Mouse (Mus musculus) hindbrain, embryonic 16.5 days (tissue): ENCODE measurements around the gene Slc26a8. TPM values are rescaled to one million over a fixed set of nuclear protein-coding genes. Genes with fewer than 3 reads are reported as not detected.

Experiments used
- ATAC-seq: fragments of 200-750 bp; cut with Nextera tagmentation; 2 replicates; pipeline ENCODE4 v1.8.0; 2017; ENCODE audit warnings: moderate TSS enrichment, moderate library complexity
- H3K27ac ChIP-seq: fragments of 300-500 bp; sonication (generic); 2 replicates; pipeline ENCODE4 v1.5.1; 2014; ENCODE audit warnings: low read depth, mild to moderate bottlenecking, control low read depth, low read length, moderate library complexity
- H3K27me3 ChIP-seq: fragments of 300-500 bp; sonication (generic); replicated peaks from 2 replicates; pipeline ENCODE4 v1.6.1; 2014; ENCODE audit warnings: low read length; ENCODE audit not compliant: control insufficient read depth, insufficient read depth
- H3K36me3 ChIP-seq: fragments of 300-500 bp; sonication (generic); 2 replicates; pipeline ENCODE4 v1.6.1; 2014; ENCODE audit warnings: mild to moderate bottlenecking, low read length, moderate library complexity, mixed read lengths; ENCODE audit not compliant: control insufficient read depth, insufficient read depth
- H3K4me1 ChIP-seq: fragments of 300-500 bp; sonication (generic); 2 replicates; pipeline ENCODE4 v1.6.1; 2014; ENCODE audit warnings: low read depth, low read length; ENCODE audit not compliant: control insufficient read depth, insufficient read depth
- H3K4me2 ChIP-seq: fragments of 300-500 bp; sonication (generic); 2 replicates; pipeline ENCODE4 v1.6.1; 2014; ENCODE audit warnings: mild to moderate bottlenecking, low read length, control low read depth, moderate library complexity
- H3K4me3 ChIP-seq: fragments of 300-500 bp; sonication (generic); 2 replicates; pipeline ENCODE4 v1.5.1; 2014; ENCODE audit warnings: mild to moderate bottlenecking, low read length, control low read depth, moderate library complexity
- H3K9ac ChIP-seq: fragments of 300-500 bp; sonication (generic); 2 replicates; pipeline ENCODE4 v1.6.1; 2014; ENCODE audit warnings: low read depth, mild to moderate bottlenecking, control low read depth, low read length, moderate library complexity
- H3K9me3 ChIP-seq: fragments of 300-500 bp; sonication (generic); 2 replicates; pipeline ENCODE4 v1.6.1; 2014; ENCODE audit warnings: mild to moderate bottlenecking, low read length, moderate library complexity; ENCODE audit not compliant: control insufficient read depth
- WGBS: fragments of 180-500 bp; shearing (Covaris S2); extraction: QIAGEN DNeasy Blood & Tissue Kit; methylation state at CpG from one replicate; pipeline ENCODE4 v1.1.7; 2014; 5-methylcytosine and 5-hydroxymethylcytosine counted together
- polyA plus RNA-seq: library from polyadenylated mRNA; unstranded; fragments of >200 nt; fragmentation: Nextera tagmentation; extraction: Ambion mirVana; gene quantifications from 2 replicates; pipeline ENCODE4 v1.2.1, GENCODE M21; 2015

Gene Slc26a8
- polyA plus RNA-seq, 1 experiment from 2014 or later, result 1.4 TPM

GRCm38 (mm10) chr17:28714006-28714405, 24.0 kb upstream of the Slc26a8 start:
- H3K4me2 ChIP-seq, result no peak overlapping the region
- H3K36me3 ChIP-seq, result peaks cover 19% of the 10 kb centered on the region
- H3K4me3 ChIP-seq, result no peak overlapping the region
- H3K9me3 ChIP-seq, result no peaks in the 10 kb centered on the region
- no peaks in the 10 kb centered on the region for H3K27me3 ChIP-seq
- H3K9ac ChIP-seq, result no peak overlapping the region
- no peak overlapping the region for H3K27ac ChIP-seq
- no peaks in the 10 kb centered on the region for H3K4me1 ChIP-seq
- no peak for ATAC-seq
- WGBS, result 99% methylated on average over 3 of the region's 3 CpGs

GRCm38 (mm10) chr17:28712305-28712704, 22.3 kb upstream of the Slc26a8 start:
- Histone ChIP-seq H3K27me3 (no peaks in the 10 kb centered on the region), H3K4me3 (no peak overlapping the region), H3K36me3 (peaks cover 16% of the 10 kb centered on the region), H3K9me3 (no peaks in the 10 kb centered on the region), H3K9ac (no peak overlapping the region), H3K4me2 (no peak overlapping the region), H3K27ac (no peak overlapping the region), H3K4me1 (no peaks in the 10 kb centered on the region)
- no peak for ATAC-seq
- WGBS, result 89% methylated on average over 6 of the region's 6 CpGs

DNA sequence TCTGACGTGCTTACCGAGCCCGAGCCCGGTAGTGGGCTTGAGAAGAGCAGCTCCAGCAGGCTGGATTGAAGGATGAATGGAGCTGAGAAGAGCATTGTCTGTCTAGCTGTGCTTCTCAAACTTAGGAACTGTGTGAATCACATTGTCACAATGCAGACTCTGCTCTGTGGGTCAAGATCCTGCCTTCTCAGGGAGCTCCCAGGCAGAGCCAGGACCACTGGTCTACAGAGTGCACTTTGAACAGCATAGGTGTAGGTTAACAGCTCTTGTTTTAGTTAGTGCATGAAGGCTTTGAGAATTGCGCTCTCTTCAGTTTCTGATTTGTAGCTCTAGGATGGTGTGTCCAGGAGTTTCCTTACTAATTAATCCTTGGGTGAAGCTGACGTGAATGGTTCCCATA, 21.2 kb upstream of the Slc26a8 start:
- Histone ChIP-seq H3K9ac (no peak overlapping the region), H3K9me3 (no peaks in the 10 kb centered on the region), H3K4me1 (no peaks in the 10 kb centered on the region), H3K27me3 (no peaks in the 10 kb centered on the region), H3K36me3 (peaks cover 16% of the 10 kb centered on the region), H3K4me3 (no peak overlapping the region), H3K4me2 (no peak overlapping the region), H3K27ac (no peak overlapping the region)
- ATAC-seq, result no peak
- 86% methylated on average over 6 of the region's 6 CpGs for WGBS

DNA sequence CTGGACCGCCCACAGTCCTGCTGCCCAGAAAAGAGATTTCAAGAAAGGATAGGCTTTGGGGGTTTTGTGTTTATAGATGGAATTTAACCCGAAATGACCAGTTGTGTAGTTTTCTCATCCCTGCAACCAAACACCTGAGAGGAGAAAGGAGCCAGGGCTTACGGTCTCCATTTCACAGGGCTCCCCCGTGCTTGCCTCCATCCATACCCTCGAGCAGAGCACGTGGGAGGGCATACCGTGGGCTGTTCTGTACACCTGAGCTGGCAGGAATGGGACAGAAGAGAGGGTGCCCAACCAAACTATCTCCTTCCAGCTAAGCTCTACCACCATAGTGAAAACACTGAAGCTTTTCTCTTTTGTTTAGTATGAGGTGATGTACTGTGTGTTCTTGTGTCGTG, 20.3 kb upstream of the Slc26a8 start:
- H3K4me2 ChIP-seq, result no peak overlapping the region
- H3K4me1 ChIP-seq, result no peaks in the 10 kb centered on the region
- no peak for ATAC-seq
- WGBS, result 96% methylated on average over 8 of the region's 8 CpGs
- no peak overlapping the region for H3K4me3 ChIP-seq
- no peaks in the 10 kb centered on the region for H3K9me3 ChIP-seq
- H3K27me3 ChIP-seq, result no peaks in the 10 kb centered on the region
- no peak overlapping the region; the same call in 1 of the 2 replicates for H3K27ac ChIP-seq
- peaks cover 10% of the 10 kb centered on the region for H3K36me3 ChIP-seq
- H3K9ac ChIP-seq, result no peak overlapping the region

DNA sequence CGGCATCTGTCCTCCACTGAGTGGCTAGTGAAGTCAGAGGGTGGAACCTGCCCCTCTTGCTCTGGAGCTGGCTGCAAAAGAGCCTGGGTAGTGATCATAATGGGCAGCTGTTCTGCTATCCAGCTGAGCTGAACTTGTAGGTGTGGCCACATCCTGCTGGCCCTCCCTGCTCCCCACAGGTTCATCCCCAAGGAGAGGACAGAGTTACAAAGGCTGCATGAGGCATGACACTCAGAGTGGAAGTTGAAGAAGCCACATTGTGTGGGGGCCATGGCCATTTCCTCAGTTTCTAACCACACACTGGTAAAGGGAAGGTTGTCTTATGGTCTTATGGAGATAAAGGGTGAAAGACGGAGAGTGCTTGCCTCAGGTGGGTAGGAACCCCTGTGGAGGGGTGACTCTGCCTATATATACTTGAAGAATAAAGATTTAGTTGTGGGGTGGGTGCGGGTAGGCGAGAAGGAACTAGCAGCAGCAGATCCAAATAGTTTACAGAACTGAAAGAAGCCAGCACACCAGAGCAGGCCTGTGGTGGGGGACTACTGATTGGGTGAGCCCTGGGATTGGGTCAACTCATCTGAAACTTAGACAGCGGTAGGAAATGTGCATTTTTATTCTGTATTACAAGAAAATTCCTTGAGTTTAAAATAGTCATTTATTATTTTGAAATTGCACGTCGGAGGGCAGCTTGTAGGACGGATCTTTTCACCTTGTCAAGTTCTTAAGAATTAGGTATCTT, 19.7 kb upstream of the Slc26a8 start:
- H3K36me3 ChIP-seq, result 0 out of 2 replicates have a peak, but pooled peaks cover 7% of the 10 kb centered on the region
- H3K4me3 ChIP-seq, result no peak overlapping the region
- no peaks in the 10 kb centered on the region for H3K27me3 ChIP-seq
- no peak overlapping the region for H3K4me2 ChIP-seq
- no peak for ATAC-seq
- H3K9ac ChIP-seq, result no peak overlapping the region
- WGBS, result 88% methylated on average over 8 of the region's 8 CpGs
- H3K27ac ChIP-seq, result no peak overlapping the region; the same call in 1 of the 2 replicates
- H3K9me3 ChIP-seq, result no peaks in the 10 kb centered on the region
- H3K4me1 ChIP-seq, result no peaks in the 10 kb centered on the region

- Histone ChIP-seq H3K9ac (no peak overlapping the region), H3K27ac (no peak overlapping the region), H3K9me3 (no peaks in the 10 kb centered on the region), H3K4me3 (no peak overlapping the region), H3K4me1 (no peaks in the 10 kb centered on the region), H3K27me3 (no peaks in the 10 kb centered on the region), H3K4me2 (no peak overlapping the region), H3K36me3 (0 out of 2 replicates have a peak, but pooled peaks cover 3% of the 10 kb centered on the region)
- no peak for ATAC-seq
- 56% methylated on average over 2 of the region's 2 CpGs for WGBS
These were observed 19.0 kb upstream of the Slc26a8 start for GRCm38 (mm10) chr17:28708989-28709388.

GRCm38 (mm10) chr17:28707816-28708215, 17.8 kb upstream of the Slc26a8 start:
- no peak overlapping the region for H3K4me3 ChIP-seq
- H3K4me2 ChIP-seq, result no peak overlapping the region
- H3K27ac ChIP-seq, result no peak overlapping the region
- ATAC-seq, result no peak
- no peaks in the 10 kb centered on the region for H3K36me3 ChIP-seq
- no peaks in the 10 kb centered on the region for H3K27me3 ChIP-seq
- H3K4me1 ChIP-seq, result no peaks in the 10 kb centered on the region
- 91% methylated on average over 2 of the region's 2 CpGs for WGBS
- H3K9me3 ChIP-seq, result no peaks in the 10 kb centered on the region
- H3K9ac ChIP-seq, result no peak overlapping the region

GRCm38 (mm10) chr17:28707136-28707627, 17.1 kb upstream of the Slc26a8 start:
- Histone ChIP-seq H3K27me3 (no peaks in the 10 kb centered on the region), H3K36me3 (no peaks in the 10 kb centered on the region), H3K4me1 (no peaks in the 10 kb centered on the region), H3K27ac (no peak overlapping the region), H3K9ac (no peak overlapping the region), H3K4me2 (no peak overlapping the region), H3K4me3 (no peak overlapping the region), H3K9me3 (no peaks in the 10 kb centered on the region)
- no peak for ATAC-seq
- WGBS, result 83% methylated on average over 3 of the region's 3 CpGs

GRCm38 (mm10) chr17:28706697-28707096, 16.7 kb upstream of the Slc26a8 start:
- Histone ChIP-seq H3K9me3 (no peaks in the 10 kb centered on the region), H3K4me2 (no peak overlapping the region), H3K9ac (no peak overlapping the region), H3K27ac (no peak overlapping the region), H3K4me3 (no peak overlapping the region), H3K36me3 (no peaks in the 10 kb centered on the region), H3K4me1 (no peaks in the 10 kb centered on the region), H3K27me3 (no peaks in the 10 kb centered on the region)
- ATAC-seq, result no peak
- 50% methylated on average over 1 of the region's 1 CpGs for WGBS
